Mouse (Mus musculus): ENCODE data around the gene Ilkap. TPM values are rescaled to one million over a fixed set of nuclear protein-coding genes. Genes with fewer than 3 reads are reported as not detected.
A peak's percentile ranks its signal among the peaks of the same experiment; 100 is the strongest.

Gene Ilkap
- polyA plus RNA-seq, 1 experiment from 2014 or later: 177 TPM

GRCm38 (mm10) chr1:91413030-91413506, 14.5 kb upstream of the Ilkap start:
- H3K4me3 ChIP-seq: peak overlapping the region; percentile 84
- no peaks in the 10 kb centered on the region for H3K9me3 ChIP-seq (replicated peaks)
- peaks cover 12% of the 10 kb centered on the region for H3K36me3 ChIP-seq
- DNase-seq (ENCODE audit: low spot score): peak; percentile 98
- H3K27ac ChIP-seq (replicated peaks): peak overlapping the region; percentile 98
- peaks cover 25% of the 10 kb centered on the region; the same call in 1 of the 2 replicates for H3K27me3 ChIP-seq (ENCODE audit: low read depth, poor library complexity, severe bottlenecking)
- peaks cover 67% of the 10 kb centered on the region for H3K4me1 ChIP-seq
- under 1% methylated on average over 34 of the region's 34 CpGs for WGBS

DNA sequence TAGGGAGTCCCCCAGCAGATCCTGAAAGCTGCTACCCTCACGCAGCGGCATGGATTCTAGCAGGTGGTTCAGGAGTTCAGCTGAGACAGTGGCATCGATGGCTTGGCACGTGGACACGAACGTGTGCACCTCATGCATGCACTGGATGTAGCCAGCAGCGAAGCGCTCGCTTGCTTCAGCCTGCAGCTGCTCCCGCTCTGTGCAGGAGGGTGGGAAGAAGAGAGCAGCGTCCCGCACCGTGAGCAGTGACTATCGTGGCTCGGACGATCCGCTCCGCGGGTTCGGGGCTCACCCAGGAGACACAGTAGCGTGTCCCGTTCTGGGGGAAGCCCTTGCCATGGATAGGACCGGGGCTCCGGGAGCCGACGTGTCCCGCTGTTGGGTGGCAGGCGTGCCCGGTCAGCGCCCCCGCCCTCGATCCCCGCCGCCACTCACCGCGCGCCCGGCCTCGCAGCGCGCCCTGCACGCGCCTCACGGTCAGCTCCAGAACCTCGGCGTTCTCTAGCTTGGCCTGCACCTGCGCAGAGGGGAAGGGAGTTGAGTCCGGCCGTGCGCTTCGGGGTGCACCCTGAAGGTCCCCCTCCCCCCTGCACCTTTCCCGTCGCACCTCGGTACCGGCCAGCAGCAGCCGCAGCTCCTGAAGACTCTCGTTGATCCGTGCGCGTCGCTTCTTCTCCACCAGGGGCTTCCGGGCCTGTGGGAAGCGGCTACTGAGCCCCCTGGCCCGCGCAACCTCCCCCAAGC, 13.8 kb upstream of the Ilkap start:
- peak overlapping the region; percentile 84 for H3K4me3 ChIP-seq
- WGBS: 5% methylated on average over 54 of the region's 65 CpGs
- H3K36me3 ChIP-seq: peaks cover 8% of the 10 kb centered on the region
- peaks cover 67% of the 10 kb centered on the region for H3K4me1 ChIP-seq
- DNase-seq (ENCODE audit: low spot score): no peak
- no peaks in the 10 kb centered on the region for H3K9me3 ChIP-seq (replicated peaks)
- peak overlapping the region; percentile 98 for H3K27ac ChIP-seq (replicated peaks)
- peaks cover 25% of the 10 kb centered on the region; the same call in 1 of the 2 replicates for H3K27me3 ChIP-seq (ENCODE audit: low read depth, poor library complexity, severe bottlenecking)

- Histone ChIP-seq H3K27me3 (ENCODE audit: low read depth, poor library complexity, severe bottlenecking) (peaks cover 25% of the 10 kb centered on the region; the same call in 1 of the 2 replicates), H3K9me3 (replicated peaks) (no peaks in the 10 kb centered on the region), H3K4me1 (peaks cover 64% of the 10 kb centered on the region), H3K4me3 (peak overlapping the region; percentile 84), H3K27ac (replicated peaks) (peak overlapping the region; percentile 98), H3K36me3 (peaks cover 8% of the 10 kb centered on the region)
- WGBS: 54% methylated on average over 8 of the region's 8 CpGs
- DNase-seq (ENCODE audit: low spot score): no peak
Observed at GRCm38 (mm10) chr1:91411631-91412285, 13.1 kb upstream of the Ilkap start.

- Histone ChIP-seq H3K4me1 (peaks cover 26% of the 10 kb centered on the region), H3K36me3 (peaks cover 8% of the 10 kb centered on the region), H3K9me3 (replicated peaks) (no peaks in the 10 kb centered on the region), H3K27me3 (ENCODE audit: low read depth, poor library complexity, severe bottlenecking) (peaks cover 25% of the 10 kb centered on the region), H3K27ac (replicated peaks) (no peak overlapping the region), H3K4me3 (no peak overlapping the region)
- DNase-seq (ENCODE audit: low spot score): no peak
- 81% methylated on average over 4 of the region's 4 CpGs for WGBS
Observed at GRCm38 (mm10) chr1:91407819-91408218, 9.2 kb upstream of the Ilkap start.

GRCm38 (mm10) chr1:91405406-91406169, 7.0 kb upstream of the Ilkap start:
- 68% methylated on average over 23 of the region's 23 CpGs for WGBS
- Histone ChIP-seq H3K4me1 (peaks cover 4% of the 10 kb centered on the region), H3K9me3 (replicated peaks) (no peaks in the 10 kb centered on the region), H3K27ac (replicated peaks) (no peak overlapping the region), H3K27me3 (ENCODE audit: low read depth, poor library complexity, severe bottlenecking) (peaks cover 10% of the 10 kb centered on the region), H3K4me3 (no peak overlapping the region), H3K36me3 (no peaks in the 10 kb centered on the region)
- DNase-seq (ENCODE audit: low spot score): no peak

- 40% methylated on average over 1 of the region's 1 CpGs for WGBS
- no peaks in the 10 kb centered on the region for H3K9me3 ChIP-seq (replicated peaks)
- no peaks in the 10 kb centered on the region for H3K4me1 ChIP-seq
- DNase-seq (ENCODE audit: low spot score): no peak
- H3K27ac ChIP-seq (replicated peaks): no peak overlapping the region
- peaks cover 9% of the 10 kb centered on the region for H3K27me3 ChIP-seq (ENCODE audit: low read depth, poor library complexity, severe bottlenecking)
- H3K36me3 ChIP-seq: no peaks in the 10 kb centered on the region
- H3K4me3 ChIP-seq: no peak overlapping the region
Observed at GRCm38 (mm10) chr1:91404976-91405375, 6.4 kb upstream of the Ilkap start.

DNA sequence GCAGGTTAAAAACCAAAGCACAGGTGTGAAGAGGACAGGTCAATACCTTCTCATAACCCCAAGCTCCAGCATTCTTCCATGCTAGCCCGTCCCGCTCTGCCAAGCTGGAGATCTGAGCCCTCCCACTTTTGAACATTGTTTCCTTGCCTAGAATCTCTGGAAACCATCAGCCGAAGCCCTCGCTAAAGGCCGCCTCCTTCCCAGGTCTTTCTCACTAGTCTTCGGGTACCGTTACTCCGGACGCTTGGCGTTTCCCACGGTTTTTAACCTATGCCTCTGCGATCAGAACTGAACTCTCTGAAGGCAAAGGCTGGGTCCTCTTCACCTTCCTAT, 722 bp downstream of the Ilkap start:
- H3K27me3 ChIP-seq (ENCODE audit: low read depth, poor library complexity, severe bottlenecking): no peaks in the 10 kb centered on the region; the same call in 1 of the 2 replicates
- no peaks in the 10 kb centered on the region for H3K9me3 ChIP-seq (replicated peaks)
- DNase-seq (ENCODE audit: low spot score): no peak
- H3K4me3 ChIP-seq: peak overlapping the region; percentile 77
- H3K36me3 ChIP-seq: peaks cover 41% of the 10 kb centered on the region
- 3% methylated on average over 12 of the region's 12 CpGs for WGBS
- H3K4me1 ChIP-seq: peaks cover 30% of the 10 kb centered on the region
- peak overlapping the region; percentile 97 for H3K27ac ChIP-seq (replicated peaks)

DNA sequence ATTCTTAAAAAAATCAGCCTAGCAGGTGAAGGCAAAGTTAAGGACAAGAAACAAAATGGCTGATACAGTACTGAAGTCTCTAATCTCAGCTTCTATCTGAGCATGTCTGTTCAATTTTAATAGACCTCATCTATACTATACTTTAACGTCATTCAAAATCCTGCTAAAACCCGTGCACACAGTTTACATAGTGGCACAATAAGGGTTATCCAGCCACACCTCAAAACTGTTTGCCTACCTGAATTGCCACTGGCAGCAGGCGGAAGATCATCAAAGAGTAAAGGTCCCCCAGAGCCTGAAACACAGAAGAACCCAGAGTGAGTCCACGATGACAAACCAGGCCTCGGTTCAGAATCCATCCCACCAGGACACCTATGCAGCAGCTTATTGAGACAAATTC, 8.2 kb downstream of the Ilkap start:
- DNase-seq (ENCODE audit: low spot score): no peak
- H3K36me3 ChIP-seq: peaks cover 99% of the 10 kb centered on the region
- H3K27me3 ChIP-seq (ENCODE audit: low read depth, poor library complexity, severe bottlenecking): no peaks in the 10 kb centered on the region
- H3K9me3 ChIP-seq (replicated peaks): no peaks in the 10 kb centered on the region
- H3K4me3 ChIP-seq: no peak overlapping the region
- H3K27ac ChIP-seq (replicated peaks): no peak overlapping the region
- 95% methylated on average over 5 of the region's 5 CpGs for WGBS
- no peaks in the 10 kb centered on the region; the same call in 1 of the 2 replicates for H3K4me1 ChIP-seq

DNA sequence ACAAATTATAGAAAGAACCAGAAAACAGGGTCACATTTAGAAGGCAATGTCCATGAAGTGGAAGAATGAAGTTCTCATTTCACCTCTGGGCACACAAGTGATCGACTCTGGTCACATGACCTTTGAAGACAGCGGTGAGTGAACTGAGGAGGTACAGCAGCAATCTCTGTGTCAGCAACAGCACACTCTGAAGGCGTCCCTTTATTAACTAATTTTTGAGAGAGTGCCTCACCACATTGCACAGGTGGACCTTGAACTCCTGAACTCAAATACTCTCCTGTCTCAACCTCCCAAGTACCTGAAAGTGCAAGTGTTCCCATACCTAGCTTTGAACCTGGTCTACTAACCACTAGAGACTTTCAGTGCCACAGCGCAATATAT, 17.5 kb downstream of the Ilkap start:
- 95% methylated on average over 4 of the region's 4 CpGs for WGBS
- DNase-seq (ENCODE audit: low spot score): no peak
- peaks cover 97% of the 10 kb centered on the region for H3K36me3 ChIP-seq

DNA sequence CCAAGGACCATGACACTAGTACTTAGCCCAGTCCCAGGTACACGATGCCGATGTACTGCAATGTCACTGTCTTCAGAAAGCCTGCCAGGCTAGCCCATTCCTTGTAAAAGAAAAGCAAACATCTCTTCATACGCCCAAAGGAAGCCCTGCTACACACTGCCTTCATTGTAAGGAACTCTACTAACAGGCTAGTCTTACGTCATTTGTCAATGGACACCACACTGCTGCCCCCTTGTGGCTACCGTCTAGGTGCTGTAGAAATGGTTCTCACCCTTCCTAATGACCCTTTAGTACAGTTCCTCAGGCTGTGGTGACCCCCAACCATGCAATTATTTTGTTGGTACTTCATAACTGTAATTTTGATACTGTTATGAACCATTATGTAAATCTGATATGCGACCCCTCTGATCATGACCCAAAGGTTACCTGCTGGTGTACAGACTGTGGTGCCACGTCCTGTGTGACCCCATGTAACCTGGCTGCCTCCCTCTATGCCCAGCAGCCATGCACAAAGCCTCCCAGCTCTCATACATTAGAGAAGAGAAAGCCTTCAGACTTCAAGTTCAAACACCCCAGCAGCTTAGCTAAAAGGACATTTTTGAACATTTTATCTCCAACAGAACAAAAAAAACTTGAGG, 18.0 kb downstream of the Ilkap start:
- WGBS: 68% methylated on average over 7 of the region's 7 CpGs
- H3K9me3 ChIP-seq (replicated peaks): no peaks in the 10 kb centered on the region
- no peak overlapping the region for H3K4me3 ChIP-seq
- no peak overlapping the region for H3K27ac ChIP-seq (replicated peaks)
- no peaks in the 10 kb centered on the region for H3K27me3 ChIP-seq (ENCODE audit: low read depth, poor library complexity, severe bottlenecking)
- peaks cover 97% of the 10 kb centered on the region for H3K36me3 ChIP-seq
- no peaks in the 10 kb centered on the region for H3K4me1 ChIP-seq
- DNase-seq (ENCODE audit: low spot score): peak; percentile 72

More for the DNA sequence above, 17.5 kb downstream of the Ilkap start:
- Histone ChIP-seq H3K27me3 (ENCODE audit: low read depth, poor library complexity, severe bottlenecking) (no peaks in the 10 kb centered on the region), H3K4me3 (no peak overlapping the region), H3K9me3 (replicated peaks) (no peaks in the 10 kb centered on the region), H3K4me1 (no peaks in the 10 kb centered on the region), H3K27ac (replicated peaks) (no peak overlapping the region)

DNA sequence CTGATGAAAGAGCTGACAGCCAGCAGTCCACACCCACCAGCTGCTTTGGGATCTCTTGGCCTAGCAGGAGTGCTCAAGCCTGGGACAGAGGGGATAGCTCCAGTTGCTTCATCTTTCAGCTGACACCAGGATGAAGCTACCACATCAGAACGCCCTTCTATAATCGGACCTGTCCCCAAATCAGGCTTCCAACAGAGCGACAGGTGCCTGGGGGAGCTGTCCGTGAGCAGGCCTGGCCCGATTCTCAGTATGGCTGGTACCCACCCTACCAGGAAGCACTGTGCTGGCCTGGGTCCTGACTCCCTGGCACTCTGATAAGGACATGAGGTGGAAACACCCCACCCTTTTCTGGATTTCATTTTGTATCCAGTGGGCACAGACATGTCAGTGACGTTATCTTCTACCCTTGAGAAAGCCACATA, 25.2 kb downstream of the Ilkap start:
- 95% methylated on average over 6 of the region's 6 CpGs for WGBS
- no peaks in the 10 kb centered on the region for H3K9me3 ChIP-seq (replicated peaks)
- no peak overlapping the region for H3K4me3 ChIP-seq
- H3K27ac ChIP-seq (replicated peaks): no peak overlapping the region
- peaks cover 90% of the 10 kb centered on the region for H3K36me3 ChIP-seq
- no peaks in the 10 kb centered on the region for H3K4me1 ChIP-seq
- no peak for DNase-seq (ENCODE audit: low spot score)
- no peaks in the 10 kb centered on the region for H3K27me3 ChIP-seq (ENCODE audit: low read depth, poor library complexity, severe bottlenecking)

- Histone ChIP-seq H3K27me3 (ENCODE audit: low read depth, poor library complexity, severe bottlenecking) (peaks cover 33% of the 10 kb centered on the region), H3K4me3 (no peak overlapping the region), H3K9me3 (replicated peaks) (no peaks in the 10 kb centered on the region), H3K27ac (replicated peaks) (no peak overlapping the region), H3K4me1 (peaks cover 16% of the 10 kb centered on the region), H3K36me3 (peaks cover 56% of the 10 kb centered on the region)
- DNase-seq (ENCODE audit: low spot score): no peak
- WGBS: 89% methylated on average over 23 of the region's 23 CpGs
Observed at GRCm38 (mm10) chr1:91370055-91370454, 28.6 kb downstream of the Ilkap start.
